Mouse (Mus musculus) monocyte, adult 2 months (primary cell): ENCODE data around the gene Fam213a.
A peak's percentile ranks its signal among the peaks of the same experiment; 100 is the strongest.
"Not testable (repeated sequence)": the region's sequence is repeated elsewhere in the genome, so short reads cannot be mapped to it uniquely, and the experiment has no call there.

Source experiments
- DNase-seq, 2 experiments: peaks; one replicate each; pipeline ENCODE4 v3.0.0; 2022; ENCODE audit warnings: low spot score in 2 of 2, low read depth in 1 of 2

Gene Fam213a

GRCm38 (mm10) chr14:41013630-41014613 is at the start of gene Fam213a:
Fam213a (minus strand) TSS chr14:41013788.
- DNase-seq: peak; percentile 31 to 65

DNA sequence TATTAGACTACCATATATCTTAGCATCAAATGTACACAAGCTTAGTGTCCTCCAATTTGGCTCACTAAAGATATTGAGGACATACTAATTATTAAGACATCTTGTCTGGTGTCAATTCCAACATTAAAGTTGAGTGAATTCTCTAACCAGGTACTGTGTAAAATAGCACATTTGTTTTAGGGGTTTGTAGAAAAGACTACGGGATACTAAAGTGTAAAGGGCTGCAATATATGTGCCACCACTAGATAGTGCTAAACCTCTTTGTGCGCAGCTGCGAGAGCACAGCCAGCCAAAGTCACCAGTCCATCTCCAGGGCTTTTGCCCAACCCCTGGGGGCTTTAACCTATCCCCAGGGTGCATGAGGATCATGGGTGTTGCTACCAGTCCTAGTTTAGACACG is 39.6 kb upstream of the Fam213a start:
- DNase-seq: not testable (repeated sequence)

DNA sequence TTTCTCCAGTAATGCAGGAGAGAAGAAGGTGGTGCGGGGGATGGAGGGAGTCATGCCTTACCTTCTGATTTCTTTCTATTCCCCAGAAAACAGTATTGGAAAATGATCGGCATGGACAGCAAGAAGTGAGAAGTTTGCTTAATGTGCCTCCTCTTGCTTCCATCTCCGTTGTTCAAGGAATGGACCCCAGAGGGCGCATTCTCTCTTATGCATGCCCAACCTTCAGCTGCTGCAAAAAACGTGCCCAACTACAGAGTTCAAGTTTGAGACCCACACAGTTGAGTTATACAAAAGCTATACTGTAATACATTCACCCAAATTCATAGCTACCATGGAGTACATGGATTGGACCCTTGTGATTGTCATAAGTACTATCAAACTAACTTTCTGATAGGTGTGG is 38.9 kb upstream of the Fam213a start:
- no peak for DNase-seq

- DNase-seq: no peak
Measured at GRCm38 (mm10) chr14:41050471-41050870, 36.9 kb upstream of the Fam213a start.

GRCm38 (mm10) chr14:41047402-41047801 is 33.8 kb upstream of the Fam213a start:
- DNase-seq: no peak

DNA sequence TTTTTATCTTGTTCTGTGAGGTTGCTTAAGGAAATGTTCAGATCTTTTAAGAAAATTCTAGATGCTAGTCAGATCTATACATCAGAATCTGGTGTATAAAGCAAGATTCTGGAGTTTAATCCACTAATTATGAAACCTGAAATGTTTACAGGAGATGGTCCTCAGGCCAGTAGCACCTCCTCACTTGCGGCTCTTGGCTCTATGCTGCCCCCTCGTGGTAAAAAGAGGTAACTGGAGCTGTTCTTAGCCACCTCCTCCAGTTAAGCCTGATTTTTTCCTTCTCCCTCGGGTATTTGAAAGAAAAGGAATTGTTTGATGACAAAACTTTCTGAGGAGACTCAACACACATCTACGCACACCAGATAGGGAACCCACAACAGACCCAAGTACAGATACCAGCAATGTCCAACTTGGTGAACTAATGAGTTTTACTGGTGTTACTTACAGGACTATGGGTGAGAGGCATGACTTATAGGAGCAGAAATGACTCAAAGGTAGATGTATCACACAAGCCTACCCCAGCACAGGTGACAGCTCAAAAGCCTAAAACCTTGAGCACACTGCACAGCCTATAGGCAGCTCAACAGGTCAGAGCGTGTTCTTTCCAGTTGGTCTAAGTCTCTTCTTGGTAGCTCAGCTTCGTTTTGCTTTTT is 21.7 kb upstream of the Fam213a start:
- DNase-seq: peak in 1 of 2 experiments; percentile 30

DNA sequence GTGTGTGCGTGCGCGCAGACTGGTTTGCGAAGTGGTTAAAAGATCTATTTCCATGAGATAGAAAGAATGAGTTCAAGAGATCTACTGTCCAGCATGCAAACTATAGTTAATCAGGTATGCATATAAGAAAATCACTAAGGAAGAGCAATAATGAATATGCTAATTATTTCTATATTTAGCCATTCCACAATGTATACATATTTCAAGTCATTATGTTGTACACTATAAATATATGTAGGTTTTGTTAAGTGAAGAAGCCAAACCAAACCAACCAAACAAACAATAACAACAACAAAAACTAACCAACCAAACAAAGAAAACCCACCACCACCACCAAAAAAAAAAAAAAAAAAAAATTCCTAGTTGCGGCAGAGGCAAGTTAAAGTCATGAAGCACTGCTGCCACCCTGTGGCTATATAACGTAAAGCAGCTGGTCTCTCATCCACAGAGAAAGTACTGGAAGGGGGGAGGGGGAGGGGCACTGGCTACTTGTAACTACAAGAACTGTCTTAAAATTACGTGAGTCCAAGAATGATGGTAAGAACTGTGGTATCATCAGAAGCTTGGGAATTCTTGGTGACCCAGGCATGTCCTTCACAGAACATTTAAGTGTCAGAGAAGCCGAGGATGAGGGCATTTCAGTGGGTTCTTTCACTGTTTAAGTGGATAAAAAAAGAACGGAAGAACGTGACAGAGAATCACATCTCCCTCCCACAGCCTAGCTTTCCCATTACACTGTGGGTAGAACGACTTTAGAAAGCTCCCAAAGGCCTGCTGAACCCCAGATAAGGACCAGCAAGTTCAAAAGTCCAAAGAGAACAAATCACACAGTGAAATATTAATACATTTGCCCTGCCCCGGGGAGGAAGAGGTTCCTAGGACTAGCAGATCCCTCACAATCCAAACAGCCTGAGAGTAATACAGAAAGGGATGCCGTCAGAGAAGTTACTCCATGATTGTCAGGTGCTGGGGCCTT is 19.8 kb upstream of the Fam213a start:
- peak in 1 of 2 experiments; percentile 25 for DNase-seq

GRCm38 (mm10) chr14:41030989-41031513 is 17.5 kb upstream of the Fam213a start:
- no peak for DNase-seq

DNA sequence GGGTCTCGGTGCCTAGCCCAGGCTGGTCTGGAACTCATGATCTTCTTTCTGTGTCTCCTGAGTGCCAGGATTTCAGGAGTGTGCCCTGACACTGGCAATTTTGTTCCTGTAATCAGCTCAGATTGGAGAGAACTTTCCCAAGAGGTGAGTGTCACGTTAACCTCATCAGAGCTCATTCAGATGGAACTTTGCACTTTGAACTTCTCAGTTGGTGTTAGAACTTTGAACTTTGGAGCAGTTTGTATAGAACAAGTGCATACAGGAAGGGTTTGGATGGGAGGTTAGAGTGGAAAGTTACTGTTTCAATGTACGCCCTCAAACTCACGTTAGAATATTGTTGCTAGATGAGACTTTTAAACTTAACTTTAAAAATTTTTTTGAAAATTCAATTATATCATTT is 15.7 kb upstream of the Fam213a start:
- no peak for DNase-seq

DNA sequence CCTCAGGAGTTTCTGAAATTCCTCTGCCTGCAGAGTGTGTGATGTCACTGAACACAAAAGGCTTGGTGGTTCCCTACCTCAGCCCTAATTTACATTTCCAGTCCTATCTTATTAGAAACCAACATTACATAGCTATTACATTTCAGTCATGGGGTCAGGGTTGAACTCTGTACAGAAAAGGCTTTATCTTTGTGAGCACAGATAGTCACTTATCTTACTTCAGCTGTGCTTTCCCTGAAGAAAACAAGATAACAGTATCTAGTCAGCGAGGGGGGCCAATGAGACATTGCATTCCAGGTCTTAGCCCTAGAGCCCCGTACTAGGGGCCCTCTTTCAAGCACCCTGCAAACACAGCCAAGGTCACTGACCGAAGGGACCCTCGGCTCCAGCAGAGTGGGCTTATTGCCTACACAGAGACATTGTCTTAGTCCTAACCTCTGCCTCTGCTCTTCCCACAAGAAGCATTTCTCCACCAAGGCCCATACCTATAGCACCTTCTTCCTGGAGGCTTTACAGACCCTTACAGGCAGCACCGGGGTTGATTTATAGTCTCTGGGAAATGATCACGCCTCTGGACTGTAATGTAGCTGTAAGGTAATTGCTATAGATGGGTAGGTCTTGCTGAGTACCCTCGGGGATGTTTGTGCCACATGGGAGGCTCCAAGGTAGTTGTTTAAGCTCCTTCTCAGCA is 12.2 kb upstream of the Fam213a start:
- DNase-seq: no peak

DNA sequence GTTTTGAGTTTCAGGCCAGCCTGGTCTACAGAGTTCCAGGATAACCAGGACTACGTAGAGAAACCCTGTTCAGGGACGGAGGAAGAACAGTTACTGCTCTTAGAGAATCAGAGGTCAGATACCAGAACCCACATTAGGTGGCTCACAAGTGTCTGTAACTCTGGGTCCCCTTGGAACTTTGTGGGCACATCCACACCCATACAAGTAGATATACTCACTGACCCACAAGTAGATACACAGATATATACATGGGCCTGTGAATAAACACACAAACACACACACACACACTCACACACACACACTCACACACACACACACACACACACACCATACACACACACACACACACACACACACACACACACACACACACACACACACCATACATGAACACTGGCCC is 11.5 kb upstream of the Fam213a start:
- no peak for DNase-seq

DNA sequence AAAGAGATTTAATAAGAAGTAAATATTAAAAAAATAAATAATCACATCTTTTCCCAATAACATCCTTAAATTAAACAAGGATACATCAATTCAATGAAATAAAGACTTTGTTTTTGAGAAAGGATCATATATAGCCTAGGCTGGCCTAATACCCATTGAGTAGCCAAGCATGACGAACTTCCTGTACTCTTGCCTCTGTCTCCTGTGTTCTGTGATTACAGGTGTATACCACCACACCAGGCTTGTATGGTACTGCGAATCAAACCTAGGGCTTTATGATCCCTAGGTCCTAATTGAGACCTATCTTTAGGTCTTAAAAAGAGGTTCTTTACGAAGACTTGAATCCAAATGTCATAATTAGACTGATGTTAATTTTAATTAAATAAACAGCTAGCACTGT is 7.7 kb upstream of the Fam213a start:
- DNase-seq: no peak

DNA sequence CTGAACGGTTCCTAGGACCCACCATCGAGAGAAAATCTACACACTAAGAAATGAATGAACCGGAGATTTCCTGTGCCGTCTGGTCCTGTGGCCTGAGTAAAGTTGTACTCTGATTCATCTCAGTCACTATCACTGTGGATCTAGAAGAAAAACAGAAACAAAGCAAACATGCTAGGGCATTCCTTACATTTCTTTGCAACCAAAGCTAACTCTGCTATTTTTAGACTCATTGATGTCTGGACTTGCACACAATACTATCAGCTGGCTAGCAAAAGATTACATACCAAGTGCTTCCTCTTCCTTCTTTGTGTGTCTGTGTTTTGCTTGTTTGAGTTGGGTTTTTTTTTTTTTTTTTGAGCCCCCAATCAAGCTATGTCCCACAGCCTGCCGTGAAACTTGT is 3.9 kb upstream of the Fam213a start:
- no peak for DNase-seq

DNA sequence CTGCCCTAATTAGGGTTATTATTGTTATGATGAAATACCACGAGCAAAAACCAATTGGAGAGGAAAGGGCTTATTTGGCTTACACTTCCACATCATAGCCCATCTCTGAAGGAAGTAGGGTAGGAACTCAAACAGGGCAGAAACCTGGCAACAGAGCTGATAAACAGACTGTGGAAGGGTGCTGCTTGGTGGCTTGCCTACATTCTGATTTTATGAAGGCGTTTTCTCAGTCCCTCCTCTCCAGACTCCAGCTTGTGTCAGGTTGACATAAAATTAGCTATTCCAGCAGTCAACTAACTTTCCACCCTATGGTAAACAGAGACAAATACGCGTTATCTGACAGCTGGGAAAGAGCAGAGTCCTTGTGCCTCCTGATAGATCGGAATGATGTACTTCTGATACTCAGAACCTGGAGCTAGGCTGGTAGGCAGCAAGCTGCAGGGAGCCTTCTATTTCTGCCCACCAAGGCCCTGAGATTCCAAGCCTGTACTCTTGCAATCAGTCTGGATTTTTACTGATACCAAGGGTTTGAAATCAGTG is 1.2 kb upstream of the Fam213a start:
- no peak for DNase-seq

GRCm38 (mm10) chr14:41013143-41013542 is 445 bp downstream of the Fam213a start:
- no peak for DNase-seq

GRCm38 (mm10) chr14:41011916-41012315 is 1.7 kb downstream of the Fam213a start:
- DNase-seq: no peak

DNA sequence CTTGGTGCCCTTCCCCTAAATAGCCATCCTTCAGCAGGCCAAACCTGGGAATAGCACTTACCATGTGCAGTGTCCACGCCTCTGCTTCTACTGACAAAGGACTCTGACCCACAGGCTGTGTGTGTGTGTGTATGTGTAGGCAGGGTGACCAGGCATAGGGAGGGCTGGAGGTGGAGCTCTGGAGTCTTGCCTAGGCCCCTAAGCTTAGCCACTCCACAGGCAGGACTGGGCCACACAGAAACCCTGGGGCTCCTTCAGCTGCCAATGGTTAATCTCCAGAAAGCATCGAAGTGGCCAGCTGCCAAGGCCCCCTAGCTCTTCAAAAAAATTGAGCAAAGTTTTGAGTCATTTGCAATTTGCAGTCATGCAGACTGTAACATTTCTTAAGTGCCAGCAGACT is 5.5 kb downstream of the Fam213a start:
- no peak for DNase-seq

DNA sequence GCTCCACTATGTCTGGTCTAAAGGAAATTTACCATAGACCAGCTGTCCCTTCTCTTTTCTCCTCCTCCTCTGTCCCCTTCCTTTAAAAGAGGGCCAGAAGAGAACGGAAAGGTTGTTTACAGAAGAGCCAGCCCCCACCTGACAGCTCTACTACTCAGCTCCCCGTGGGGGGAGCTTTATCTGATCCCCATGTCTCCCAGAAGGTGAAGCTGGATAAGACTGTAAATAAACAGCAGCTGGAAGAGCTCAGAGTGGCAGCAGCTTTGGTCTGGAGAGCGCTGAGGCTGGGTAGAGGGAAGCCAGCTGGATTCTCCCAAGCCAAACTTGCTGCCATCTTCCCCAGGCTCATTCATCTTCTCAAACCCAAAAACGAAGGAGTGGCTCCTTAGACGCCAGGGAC is 5.9 kb downstream of the Fam213a start:
- DNase-seq: no peak

DNA sequence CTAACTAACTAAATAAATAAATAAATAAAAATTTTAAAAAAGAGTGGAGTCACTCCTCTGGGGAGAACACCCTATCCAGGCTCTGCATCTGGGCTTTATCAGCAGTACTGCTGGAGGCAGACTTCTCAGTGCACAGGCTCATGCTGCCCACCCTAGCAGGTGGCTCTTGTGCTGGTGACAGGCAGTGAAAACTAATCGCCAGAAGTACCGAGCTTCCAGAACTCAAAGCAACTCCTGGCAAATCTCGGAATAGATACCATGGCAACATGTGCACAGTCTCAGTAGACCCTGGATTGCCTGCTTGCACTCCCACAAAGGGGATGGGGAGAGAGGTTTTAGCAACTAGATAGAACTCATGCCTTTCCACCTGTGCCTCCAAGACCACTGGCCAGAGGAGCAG is 6.7 kb downstream of the Fam213a start:
- no peak for DNase-seq

GRCm38 (mm10) chr14:41006263-41006662 is 7.3 kb downstream of the Fam213a start:
- DNase-seq: no peak
